Mouse (Mus musculus) heart, embryonic 11.5 days (tissue): ENCODE data around the gene Adprhl1. TPM values are rescaled to one million over a fixed set of nuclear protein-coding genes. Genes with fewer than 3 reads are reported as not detected.

Experiments used
- ATAC-seq: fragments of 200-750 bp; cut with Nextera tagmentation; replicated peaks from 2 replicates; pipeline ENCODE4 v1.8.0; 2017; ENCODE audit warnings: moderate library complexity; ENCODE audit not compliant: insufficient number of reproducible peaks, low FRiP score, low TSS enrichment
- H3K27ac ChIP-seq: fragments of 300-500 bp; sonication (generic); 2 replicates; pipeline ENCODE4 v1.5.1; 2014; ENCODE audit warnings: mild to moderate bottlenecking, low read depth, low read length
- H3K27me3 ChIP-seq: fragments of 300-500 bp; sonication (generic); 2 replicates; pipeline ENCODE4 v1.6.1; 2014; ENCODE audit warnings: mild to moderate bottlenecking, low read length, mixed read lengths; ENCODE audit not compliant: control insufficient read depth, insufficient read depth
- H3K36me3 ChIP-seq: fragments of 300-500 bp; sonication (generic); 2 replicates; pipeline ENCODE4 v1.6.1; 2014; ENCODE audit warnings: mild to moderate bottlenecking, low read length, moderate library complexity, mixed read lengths; ENCODE audit not compliant: control insufficient read depth, insufficient read depth
- H3K4me1 ChIP-seq: fragments of 300-500 bp; sonication (generic); 2 replicates; pipeline ENCODE4 v1.6.1; 2014; ENCODE audit warnings: low read length; ENCODE audit not compliant: control insufficient read depth, insufficient read depth
- H3K4me2 ChIP-seq: fragments of 300-500 bp; sonication (generic); 2 replicates; pipeline ENCODE4 v1.6.1; 2014; ENCODE audit warnings: mild to moderate bottlenecking, moderate library complexity
- H3K4me3 ChIP-seq: fragments of 300-500 bp; sonication (generic); 2 replicates; pipeline ENCODE4 v1.5.1; 2014; ENCODE audit warnings: low read depth, low read length
- H3K9ac ChIP-seq: fragments of 300-500 bp; sonication (generic); 2 replicates; pipeline ENCODE4 v1.6.1; 2014; ENCODE audit warnings: mild to moderate bottlenecking, low read depth, low read length, moderate library complexity
- H3K9me3 ChIP-seq: fragments of 300-500 bp; sonication (generic); replicated peaks from 2 replicates; pipeline ENCODE4 v1.6.1; 2016; ENCODE audit warnings: low read length; ENCODE audit not compliant: control insufficient read depth
- WGBS: fragments of 180-500 bp; shearing (Covaris S2); extraction: QIAGEN DNeasy Blood & Tissue Kit; methylation state at CpG from one replicate; pipeline ENCODE4 v1.1.7; 2014; ENCODE audit not compliant: insufficient replicate concordance; 5-methylcytosine and 5-hydroxymethylcytosine counted together
- microRNA counts: library from miRNA; unstranded; fragments of <30 nt; microRNA quantifications from one replicate; lab custom pipeline; 2015
- microRNA-seq: library from miRNA; unstranded; fragments of <30 nt; microRNA quantifications from one replicate; pipeline ENCODE4, GENCODE M21; 2016; ENCODE audit warnings: borderline number of aligned reads
- polyA plus RNA-seq: library from polyadenylated mRNA; unstranded; fragments of >200 nt; fragmentation: Nextera tagmentation; extraction: Ambion mirVana; gene quantifications from 2 replicates; pipeline ENCODE4 v1.2.1, GENCODE M21; 2014

The Adprhl1 gene
- polyA plus RNA-seq, 1 experiment from 2014 or later, result 132 TPM

GRCm38 (mm10) chr8:13177173-13177852 lies 76.6 kb downstream of the Adprhl1 start:
- Histone ChIP-seq H3K9me3 (no peaks in the 10 kb centered on the region), H3K4me2 (no peak overlapping the region), H3K27me3 (no peaks in the 10 kb centered on the region), H3K4me1 (peaks cover 22% of the 10 kb centered on the region), H3K9ac (no peak overlapping the region), H3K27ac (no peak overlapping the region), H3K4me3 (no peak overlapping the region), H3K36me3 (peaks cover 28% of the 10 kb centered on the region)
- WGBS, result 90% methylated on average over 7 of the region's 7 CpGs
- ATAC-seq, result no peak

DNA sequence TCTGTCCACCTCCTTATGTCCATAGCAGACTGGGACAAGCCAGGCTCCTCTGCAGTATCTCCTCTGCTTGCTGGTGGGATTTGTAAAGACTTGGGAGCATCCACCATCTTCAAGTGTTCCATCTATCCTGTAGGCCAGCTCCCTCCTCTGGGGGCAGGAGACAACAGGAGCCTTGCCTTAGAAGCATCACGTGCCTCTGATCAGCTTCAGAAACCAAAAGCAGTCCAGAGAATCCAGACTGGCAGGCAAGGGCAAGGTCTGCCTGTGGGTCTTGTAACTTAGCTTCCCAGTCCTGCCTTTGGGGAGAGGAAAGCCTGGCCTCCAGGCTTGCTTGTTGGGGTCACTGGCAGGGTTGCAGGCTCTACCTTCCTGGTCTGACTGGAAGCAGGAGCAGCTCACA lies 78.3 kb downstream of the Adprhl1 start:
- WGBS, result 100% methylated on average over 1 of the region's 1 CpGs
- H3K4me3 ChIP-seq, result no peak overlapping the region
- H3K27me3 ChIP-seq, result no peaks in the 10 kb centered on the region
- no peaks in the 10 kb centered on the region for H3K9me3 ChIP-seq
- H3K4me2 ChIP-seq, result no peak overlapping the region
- H3K27ac ChIP-seq, result no peak overlapping the region
- H3K4me1 ChIP-seq, result peaks cover 7% of the 10 kb centered on the region; the same call in 1 of the 2 replicates
- no peak overlapping the region for H3K9ac ChIP-seq
- ATAC-seq, result no peak
- H3K36me3 ChIP-seq, result peaks cover 30% of the 10 kb centered on the region

- Histone ChIP-seq H3K4me3 (no peak overlapping the region), H3K9me3 (no peaks in the 10 kb centered on the region), H3K9ac (no peak overlapping the region), H3K4me1 (peaks cover 8% of the 10 kb centered on the region; the same call in 1 of the 2 replicates), H3K27ac (no peak overlapping the region), H3K4me2 (no peak overlapping the region), H3K36me3 (peaks cover 30% of the 10 kb centered on the region), H3K27me3 (no peaks in the 10 kb centered on the region)
- WGBS, result 93% methylated on average over 4 of the region's 4 CpGs
- ATAC-seq, result no peak
Observed at GRCm38 (mm10) chr8:13174811-13175210, 79.2 kb downstream of the Adprhl1 start.

DNA sequence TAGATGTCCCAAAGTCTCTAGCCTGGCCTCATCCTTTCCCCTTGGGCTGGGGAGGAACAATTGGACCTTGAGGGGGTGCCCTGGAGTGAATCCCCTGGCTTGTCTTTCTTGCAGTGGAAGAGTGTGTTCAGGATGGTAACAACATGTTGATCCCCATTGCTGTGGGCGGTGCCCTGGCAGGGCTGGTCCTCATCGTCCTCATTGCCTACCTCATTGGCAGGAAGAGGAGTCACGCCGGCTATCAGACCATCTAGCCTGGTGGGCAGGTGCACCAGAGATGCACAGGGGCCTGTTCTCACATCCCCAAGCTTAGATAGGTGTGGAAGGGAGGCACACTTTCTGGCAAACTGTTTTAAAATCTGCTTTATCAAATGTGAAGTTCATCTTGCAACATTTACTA lies 79.7 kb downstream of the Adprhl1 start:
- Histone ChIP-seq H3K36me3 (peaks cover 30% of the 10 kb centered on the region), H3K27ac (no peak overlapping the region), H3K9me3 (no peaks in the 10 kb centered on the region), H3K4me2 (no peak overlapping the region), H3K9ac (no peak overlapping the region), H3K4me1 (peaks cover 9% of the 10 kb centered on the region; the same call in 1 of the 2 replicates), H3K4me3 (no peak overlapping the region), H3K27me3 (no peaks in the 10 kb centered on the region)
- no peak for ATAC-seq
- 83% methylated on average over 4 of the region's 4 CpGs for WGBS

MicroRNA genes within 50 kb of the gene (microRNA counts, 519-probe panel; counts per million panel counts)
- 32.2 counts per million for microRNA mmu-miR-1968 (lab: Ali Mortazavi, UCI)

Small RNA genes lying within 50 kb of the gene (microRNA-seq; reads per million reads assigned to microRNA genes)
- 49.5 reads per million, percentile 58 among the genes with 10 or more reads in this experiment for gene Mir1968

Other genes with a start within 250 kb of the Adprhl1 start
- gene F7, start 228.1 kb downstream of the Adprhl1 start, polyA plus RNA-seq, result not detected in 2 replicates
- gene F10, start 216.9 kb downstream of the Adprhl1 start, polyA plus RNA-seq, result 2.3 TPM in 2 replicates
- 0.50 and 0.56 TPM in 2 replicates for gene Proz, start 193.2 kb downstream of the Adprhl1 start, polyA plus RNA-seq
- gene Pcid2, start 148.7 kb downstream of the Adprhl1 start, polyA plus RNA-seq, result 29.1 and 30.1 TPM in 2 replicates
- 111 and 130 TPM in 2 replicates for gene Cul4a, start 148.5 kb downstream of the Adprhl1 start, polyA plus RNA-seq
- gene Lamp1, start 95.0 kb downstream of the Adprhl1 start, polyA plus RNA-seq, result 334 and 393 TPM in 2 replicates
- 28.2 and 30.6 TPM in 2 replicates for gene Grtp1, start 53.5 kb downstream of the Adprhl1 start, polyA plus RNA-seq
- gene Dcun1d2, start 34.0 kb upstream of the Adprhl1 start, polyA plus RNA-seq, result 27.0 and 27.2 TPM in 2 replicates
- 34.4 and 39.3 TPM in 2 replicates for gene Tmco3, start 34.0 kb upstream of the Adprhl1 start, polyA plus RNA-seq
- gene Tfdp1, start 84.6 kb upstream of the Adprhl1 start, polyA plus RNA-seq, result 108 and 114 TPM in 2 replicates
- gene Atp4b, start 142.7 kb upstream of the Adprhl1 start, polyA plus RNA-seq, result 0.21 TPM in 1 of 2 replicates, not detected in the other
- 0.04 and 0.06 TPM in 2 replicates for gene Grk1, start 150.9 kb upstream of the Adprhl1 start, polyA plus RNA-seq
- gene Tmem255b, start 181.0 kb upstream of the Adprhl1 start, polyA plus RNA-seq, result 0.25 and 0.33 TPM in 2 replicates
- gene Gas6, start 240.3 kb upstream of the Adprhl1 start, polyA plus RNA-seq, result 12.4 and 17.7 TPM in 2 replicates